Mouse (Mus musculus) neural tube, embryonic 15.5 days (tissue): ENCODE data around the gene Armh3. TPM values are rescaled to one million over a fixed set of nuclear protein-coding genes. Genes with fewer than 3 reads are reported as not detected.

Experiments used
- ATAC-seq: fragments of 200-750 bp; cut with Nextera tagmentation; 2 replicates; pipeline ENCODE4 v1.8.0; 2017; ENCODE audit warnings: mild to moderate bottlenecking, moderate TSS enrichment, moderate library complexity; ENCODE audit not compliant: low FRiP score
- H3K27ac ChIP-seq: fragments of 300-500 bp; sonication (generic); replicated peaks from 2 replicates; pipeline ENCODE4 v1.5.1; 2015; ENCODE audit warnings: mild to moderate bottlenecking, inconsistent platforms
- H3K27me3 ChIP-seq: fragments of 300-500 bp; sonication (generic); replicated peaks from 2 replicates; pipeline ENCODE4 v1.6.1; 2015; ENCODE audit warnings: inconsistent platforms
- H3K36me3 ChIP-seq: fragments of 300-500 bp; sonication (generic); 2 replicates; pipeline ENCODE4 v1.6.1; 2015; ENCODE audit warnings: inconsistent platforms
- H3K4me1 ChIP-seq: fragments of 300-500 bp; sonication (generic); 2 replicates; pipeline ENCODE4 v1.6.1; 2015; ENCODE audit warnings: inconsistent platforms
- H3K4me2 ChIP-seq: fragments of 300-500 bp; sonication (generic); 2 replicates; pipeline ENCODE4 v1.6.1; 2015; ENCODE audit warnings: inconsistent platforms, mild to moderate bottlenecking, moderate library complexity
- H3K4me3 ChIP-seq: fragments of 300-500 bp; sonication (generic); replicated peaks from 2 replicates; pipeline ENCODE4 v1.5.1; 2015; ENCODE audit warnings: mild to moderate bottlenecking, inconsistent platforms
- H3K9ac ChIP-seq: fragments of 300-500 bp; sonication (generic); replicated peaks from 2 replicates; pipeline ENCODE4 v1.6.1; 2015; ENCODE audit warnings: mild to moderate bottlenecking, inconsistent platforms
- H3K9me3 ChIP-seq: fragments of 300-500 bp; sonication (generic); replicated peaks from 2 replicates; pipeline ENCODE4 v1.6.1; 2016; ENCODE audit warnings: inconsistent platforms
- whole genome bisulfite sequencing: fragments of 180-500 bp; shearing (Covaris S2); methylation state at CpG from one replicate; pipeline ENCODE4 v1.1.7; 2015; ENCODE audit warnings: mixed read lengths; 5-methylcytosine and 5-hydroxymethylcytosine counted together
- polyA plus RNA-seq: library from polyadenylated mRNA; unstranded; fragments of >200 nt; fragmentation: Nextera tagmentation; extraction: Ambion mirVana; gene quantifications from 2 replicates; pipeline ENCODE4 v1.2.1, GENCODE M21; 2015

Gene Armh3
- polyA plus RNA-seq, 1 experiment from 2014 or later, result 20.5 TPM

GRCm38 (mm10) chr19:45827736-45828135 is 170.6 kb downstream of the Armh3 start:
- Histone ChIP-seq H3K9me3 (no peaks in the 10 kb centered on the region), H3K4me3 (no peak overlapping the region), H3K4me2 (no peak overlapping the region), H3K9ac (no peak overlapping the region), H3K27ac (no peak overlapping the region), H3K4me1 (no peaks in the 10 kb centered on the region), H3K36me3 (no peaks in the 10 kb centered on the region), H3K27me3 (no peaks in the 10 kb centered on the region)
- ATAC-seq, result no peak
- WGBS, result 98% methylated on average over 3 of the region's 3 CpGs

- Histone ChIP-seq H3K9me3 (no peaks in the 10 kb centered on the region), H3K4me3 (no peak overlapping the region), H3K4me1 (0 out of 2 replicates have a peak, but pooled peaks cover under 1% of the 10 kb centered on the region), H3K4me2 (no peak overlapping the region), H3K27ac (no peak overlapping the region), H3K9ac (no peak overlapping the region), H3K27me3 (no peaks in the 10 kb centered on the region), H3K36me3 (no peaks in the 10 kb centered on the region)
- no peak for ATAC-seq
- WGBS, result 83% methylated on average over 5 of the region's 5 CpGs
Observed at GRCm38 (mm10) chr19:45827125-45827524, 171.2 kb downstream of the Armh3 start.

- H3K9me3 ChIP-seq, result no peaks in the 10 kb centered on the region
- H3K9ac ChIP-seq, result no peak overlapping the region
- H3K27me3 ChIP-seq, result no peaks in the 10 kb centered on the region
- H3K27ac ChIP-seq, result no peak overlapping the region
- H3K4me1 ChIP-seq, result peaks cover 10% of the 10 kb centered on the region; the same call in 1 of the 2 replicates
- no peak overlapping the region for H3K4me2 ChIP-seq
- no peak for ATAC-seq
- no peak overlapping the region for H3K4me3 ChIP-seq
- WGBS, result 89% methylated on average over 3 of the region's 3 CpGs
- no peaks in the 10 kb centered on the region for H3K36me3 ChIP-seq
Observed at GRCm38 (mm10) chr19:45826146-45826545, 172.1 kb downstream of the Armh3 start.

- Histone ChIP-seq H3K4me3 (no peak overlapping the region), H3K27me3 (no peaks in the 10 kb centered on the region), H3K9ac (no peak overlapping the region), H3K4me2 (no peak overlapping the region), H3K4me1 (peaks cover 18% of the 10 kb centered on the region), H3K27ac (peak overlapping the region; percentile 60; the same call in 1 of the 2 replicates), H3K9me3 (no peaks in the 10 kb centered on the region), H3K36me3 (0 out of 2 replicates have a peak, but pooled peaks cover 4% of the 10 kb centered on the region)
- no peak for ATAC-seq
- WGBS, result 56% methylated on average over 5 of the region's 5 CpGs
Observed at GRCm38 (mm10) chr19:45821832-45822231, 176.5 kb downstream of the Armh3 start.

GRCm38 (mm10) chr19:45817816-45818490 is 180.3 kb downstream of the Armh3 start:
- Histone ChIP-seq H3K4me2 (no peak overlapping the region), H3K27ac (no peak overlapping the region), H3K27me3 (no peaks in the 10 kb centered on the region; the same call in 1 of the 2 replicates), H3K9ac (no peak overlapping the region), H3K36me3 (0 out of 2 replicates have a peak, but pooled peaks cover 4% of the 10 kb centered on the region), H3K4me3 (no peak overlapping the region), H3K9me3 (no peaks in the 10 kb centered on the region), H3K4me1 (peaks cover 51% of the 10 kb centered on the region)
- 74% methylated on average over 11 of the region's 11 CpGs for WGBS
- ATAC-seq, result no peak

GRCm38 (mm10) chr19:45816727-45817126 is 181.6 kb downstream of the Armh3 start:
- 19% methylated on average over 8 of the region's 8 CpGs for WGBS
- no peaks in the 10 kb centered on the region; the same call in 1 of the 2 replicates for H3K27me3 ChIP-seq
- H3K9me3 ChIP-seq, result no peaks in the 10 kb centered on the region
- ATAC-seq, result no peak
- no peak overlapping the region for H3K27ac ChIP-seq
- H3K9ac ChIP-seq, result no peak overlapping the region; the same call in 1 of the 2 replicates
- peaks cover 58% of the 10 kb centered on the region for H3K4me1 ChIP-seq
- peak overlapping the region; percentile 91 for H3K4me2 ChIP-seq
- 0 out of 2 replicates have a peak, but pooled peaks cover 4% of the 10 kb centered on the region for H3K36me3 ChIP-seq
- no peak overlapping the region for H3K4me3 ChIP-seq

GRCm38 (mm10) chr19:45815831-45816405 is 182.4 kb downstream of the Armh3 start, which contains the start of gene Kcnip2:
Kcnip2 (minus strand) TSS chr19:45816061.
- Histone ChIP-seq H3K9me3 (no peaks in the 10 kb centered on the region), H3K27me3 (no peaks in the 10 kb centered on the region; the same call in 1 of the 2 replicates), H3K4me3 (peak within 1 kb of the TSS; percentile 45), H3K36me3 (0 out of 2 replicates have a peak, but pooled peaks cover 4% of the 10 kb centered on the region), H3K4me1 (peaks cover 61% of the 10 kb centered on the region), H3K9ac (peak within 1 kb of the TSS; percentile 52), H3K27ac (peak within 1 kb of the TSS; percentile 37), H3K4me2 (peak within 1 kb of the TSS; percentile 91)
- under 1% methylated on average over 23 of the region's 29 CpGs for WGBS
- peak; percentile 54 for ATAC-seq

- ATAC-seq, result no peak
- WGBS, result 43% methylated on average over 10 of the region's 10 CpGs
- H3K4me1 ChIP-seq, result peaks cover 62% of the 10 kb centered on the region
Observed at GRCm38 (mm10) chr19:45815170-45815569, 183.1 kb downstream of the Armh3 start.

GRCm38 (mm10) chr19:45813801-45814200 is 184.5 kb downstream of the Armh3 start:
- 15% methylated on average over 12 of the region's 12 CpGs for WGBS
- Histone ChIP-seq H3K9me3 (no peaks in the 10 kb centered on the region), H3K36me3 (0 out of 2 replicates have a peak, but pooled peaks cover 4% of the 10 kb centered on the region), H3K27me3 (no peaks in the 10 kb centered on the region; the same call in 1 of the 2 replicates), H3K4me3 (no peak overlapping the region), H3K4me2 (peak overlapping the region; percentile 70), H3K9ac (no peak overlapping the region), H3K27ac (no peak overlapping the region), H3K4me1 (peaks cover 62% of the 10 kb centered on the region)
- ATAC-seq, result no peak

More at GRCm38 (mm10) chr19:45815170-45815569, 183.1 kb downstream of the Armh3 start:
- Histone ChIP-seq H3K9me3 (no peaks in the 10 kb centered on the region), H3K4me2 (peak overlapping the region; percentile 91), H3K9ac (peak overlapping the region; percentile 52; the same call in 1 of the 2 replicates), H3K27me3 (no peaks in the 10 kb centered on the region; the same call in 1 of the 2 replicates), H3K4me3 (peak overlapping the region; percentile 45), H3K27ac (no peak overlapping the region), H3K36me3 (0 out of 2 replicates have a peak, but pooled peaks cover 4% of the 10 kb centered on the region)

GRCm38 (mm10) chr19:45813263-45813662 is 185.0 kb downstream of the Armh3 start:
- WGBS, result 6% methylated on average over 11 of the region's 11 CpGs
- H3K9ac ChIP-seq, result no peak overlapping the region
- no peak overlapping the region for H3K4me3 ChIP-seq
- no peaks in the 10 kb centered on the region for H3K36me3 ChIP-seq
- H3K9me3 ChIP-seq, result no peaks in the 10 kb centered on the region
- 0 out of 2 replicates have a peak, but pooled peaks have one; percentile 22 for ATAC-seq
- no peak overlapping the region for H3K27ac ChIP-seq
- H3K4me2 ChIP-seq, result peak overlapping the region; percentile 70
- peaks cover 62% of the 10 kb centered on the region for H3K4me1 ChIP-seq
- no peaks in the 10 kb centered on the region; the same call in 1 of the 2 replicates for H3K27me3 ChIP-seq

GRCm38 (mm10) chr19:45812673-45813252 is 185.5 kb downstream of the Armh3 start:
- Histone ChIP-seq H3K27ac (no peak overlapping the region), H3K27me3 (no peaks in the 10 kb centered on the region; the same call in 1 of the 2 replicates), H3K36me3 (no peaks in the 10 kb centered on the region), H3K9me3 (no peaks in the 10 kb centered on the region), H3K9ac (peak overlapping the region; percentile 37), H3K4me1 (peaks cover 61% of the 10 kb centered on the region), H3K4me2 (peak overlapping the region; percentile 70), H3K4me3 (peak overlapping the region; percentile 34)
- 9% methylated on average over 8 of the region's 8 CpGs for WGBS
- ATAC-seq, result no peak
